Mouse (Mus musculus): Measurements from ENCODE around the gene Srgap1.

Gene Srgap1

DNA sequence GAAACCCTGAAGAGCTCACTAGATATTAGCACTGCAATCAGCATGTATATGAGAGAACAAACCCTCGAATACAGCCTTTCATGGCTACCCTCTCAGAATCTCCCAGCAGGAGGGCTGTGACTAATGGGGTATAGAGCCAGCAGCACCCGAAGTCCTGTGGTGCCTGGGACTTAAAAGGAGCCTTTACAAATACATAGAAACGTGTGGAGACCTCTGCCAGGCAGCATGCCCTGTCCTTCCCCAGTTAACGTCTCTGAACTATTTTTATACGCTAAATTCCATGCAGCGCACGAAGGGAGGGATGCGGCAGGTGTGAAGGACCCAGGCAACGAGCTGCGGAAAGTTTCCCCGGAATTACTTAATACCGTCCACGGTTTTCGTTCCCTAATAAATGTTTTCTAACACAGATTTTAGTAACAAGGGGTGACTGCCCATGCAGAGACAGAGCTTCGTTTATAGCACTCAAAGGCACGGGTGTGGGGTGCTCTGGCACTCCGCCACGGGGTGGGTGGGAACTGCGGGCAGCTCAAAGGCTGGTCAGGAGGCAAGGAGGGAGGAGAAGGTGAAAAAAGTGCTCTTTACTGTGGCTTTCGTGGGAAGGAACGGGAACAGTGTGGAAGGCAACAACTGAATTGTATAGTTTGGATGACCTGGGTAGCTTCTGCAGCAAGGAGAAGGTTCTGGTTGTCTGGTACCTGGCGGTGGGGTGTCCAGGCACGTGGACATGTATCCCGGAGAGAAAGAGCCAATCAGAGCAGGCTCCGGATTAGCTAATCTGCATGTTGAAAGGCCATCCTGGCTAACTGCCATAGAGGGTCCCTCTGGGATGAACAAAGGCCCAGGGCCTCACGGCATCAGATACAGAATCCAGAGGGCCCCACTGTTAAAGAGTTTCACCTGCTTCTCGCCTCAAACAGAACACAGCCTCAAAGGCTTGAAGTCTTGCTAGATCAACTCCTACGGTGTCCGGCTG lies 216.5 kb downstream of the Srgap1 start:
- in situ Hi-C loops (cut with MboI; ENCODE audit: low sequenced_read_pairs): no loop called here

DNA sequence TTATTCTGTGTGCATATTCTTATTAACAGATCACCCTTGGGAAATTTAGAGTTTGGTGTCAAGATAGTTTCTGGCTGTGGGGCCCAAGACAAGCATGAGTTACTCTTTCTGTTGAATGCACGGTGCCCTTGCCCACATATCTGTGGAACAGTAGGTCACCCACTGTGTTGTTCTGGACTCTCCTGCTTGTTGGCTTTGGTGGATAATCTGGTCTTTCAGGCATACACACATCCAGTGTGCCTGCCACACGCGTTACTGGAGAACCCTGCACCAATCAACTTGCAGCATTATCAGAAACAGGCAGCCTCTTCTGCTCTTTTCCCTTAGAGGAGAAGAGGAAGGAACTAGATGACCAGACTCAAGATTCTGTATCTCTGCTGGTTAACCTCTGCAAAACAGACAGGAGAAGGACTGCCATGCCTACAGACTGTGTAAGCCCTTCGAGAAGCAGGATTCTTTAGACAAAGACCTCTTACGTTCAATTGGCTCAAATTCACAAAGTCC lies 217.3 kb downstream of the Srgap1 start:
- in situ Hi-C loops (cut with MboI; ENCODE audit: low sequenced_read_pairs): no loop called here

DNA sequence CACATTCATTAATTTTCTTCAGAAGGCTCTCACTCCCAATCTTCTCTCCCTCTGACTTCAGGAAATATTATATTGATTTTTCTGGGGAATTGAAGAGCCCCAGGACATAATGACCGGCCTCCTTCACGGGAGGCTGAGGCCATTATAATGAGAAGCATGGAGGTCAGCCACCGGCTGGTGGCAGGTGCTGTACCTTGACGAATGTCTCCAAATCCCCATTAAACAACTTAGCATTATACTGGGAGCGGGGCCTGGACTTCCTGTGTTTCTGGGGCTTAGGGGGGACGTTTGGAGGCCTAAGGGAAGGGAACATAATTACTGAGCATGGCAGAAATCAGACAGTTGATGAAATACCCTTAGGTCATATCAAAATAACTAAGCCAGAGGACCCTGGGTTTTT lies 218.1 kb downstream of the Srgap1 start:
- in situ Hi-C loops (cut with MboI; ENCODE audit: low sequenced_read_pairs): no loop called here

DNA sequence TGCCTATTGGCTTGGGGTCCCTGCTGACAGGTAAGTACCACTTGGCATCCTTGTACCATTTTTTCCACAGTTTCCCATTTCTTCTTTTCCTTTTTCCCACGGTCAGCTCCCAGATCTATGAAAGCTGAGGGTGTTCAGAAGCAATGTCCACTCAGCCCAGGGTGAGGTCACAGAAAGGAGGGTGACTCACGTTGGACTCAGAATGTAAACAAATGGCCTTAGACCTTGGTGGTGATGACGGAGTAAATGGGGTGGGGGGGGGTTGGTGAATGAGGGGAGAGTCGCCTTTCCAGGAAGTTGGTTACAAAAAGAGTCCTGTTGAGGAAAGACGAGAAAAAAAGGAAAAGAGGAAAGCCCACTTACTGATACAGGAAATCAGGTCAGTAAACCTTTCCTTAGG lies 224.4 kb downstream of the Srgap1 start:
- in situ Hi-C loops (cut with MboI; ENCODE audit: low sequenced_read_pairs): no loop called here

DNA sequence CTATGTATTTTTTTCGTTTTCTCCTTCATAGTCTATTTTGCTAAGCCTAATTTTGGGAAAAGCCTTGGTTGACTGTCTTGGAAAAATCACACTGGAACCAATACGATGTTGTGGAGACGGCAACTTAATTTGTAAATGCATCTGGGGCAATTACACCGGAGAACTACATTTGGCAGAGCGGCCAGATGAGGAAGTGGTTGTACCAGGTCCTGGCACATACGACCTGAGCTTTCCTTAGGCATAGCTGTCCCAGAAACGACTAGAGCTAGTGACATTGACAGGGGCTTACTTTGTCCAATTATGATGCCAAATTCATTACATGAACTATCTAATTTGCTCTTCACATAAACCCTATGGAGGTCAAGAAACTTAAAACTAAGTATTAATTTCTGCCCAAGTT lies 226.3 kb downstream of the Srgap1 start:
- in situ Hi-C loops (cut with MboI; ENCODE audit: low sequenced_read_pairs): no loop called here

- in situ Hi-C loops (cut with MboI; ENCODE audit: low sequenced_read_pairs): no loop called here
These were observed 229.1 kb downstream of the Srgap1 start for GRCm38 (mm10) chr10:121817983-121818382.

DNA sequence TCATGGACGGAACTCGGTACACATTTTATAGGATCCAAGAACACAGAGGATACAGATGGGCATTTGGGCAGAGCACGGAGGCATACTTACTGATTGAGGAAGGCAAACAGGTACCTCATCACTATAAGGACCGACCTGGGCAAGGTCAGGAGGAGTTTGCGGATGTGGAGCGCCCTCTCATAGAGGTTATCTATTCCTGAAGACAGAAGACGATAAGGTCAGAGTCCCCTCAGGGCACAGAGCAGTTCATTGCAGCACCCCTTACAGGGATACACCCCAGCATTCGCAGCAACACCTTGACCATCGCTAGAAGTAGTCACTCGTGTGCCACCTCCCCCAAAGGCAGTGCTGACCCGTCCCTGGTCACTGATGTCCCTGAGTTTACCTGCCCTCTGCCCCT lies 239.3 kb downstream of the Srgap1 start:
- in situ Hi-C loops (cut with MboI; ENCODE audit: low sequenced_read_pairs): no loop called here

- in situ Hi-C loops (cut with MboI; ENCODE audit: low sequenced_read_pairs): no loop called here
These were observed 240.3 kb downstream of the Srgap1 start for GRCm38 (mm10) chr10:121806806-121807205.

DNA sequence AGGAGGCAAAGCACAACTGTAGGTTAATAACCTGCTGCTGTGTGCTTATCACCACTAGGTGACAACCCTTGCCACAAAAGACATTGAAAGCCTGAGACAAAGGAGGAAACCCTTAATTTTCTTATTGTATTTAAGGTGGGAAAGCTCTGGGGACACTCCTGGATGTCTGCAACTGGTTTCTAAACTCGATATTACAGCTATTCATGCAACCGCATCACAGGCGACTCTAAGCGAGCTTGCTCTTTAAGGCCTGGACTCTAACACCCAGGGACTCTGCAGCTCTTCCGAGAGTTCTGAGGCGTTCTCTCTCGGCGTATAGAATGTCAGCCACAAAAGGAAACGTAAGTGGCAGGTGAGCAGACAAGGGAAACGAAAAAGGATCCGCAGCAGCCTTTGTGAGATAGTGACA lies 241.2 kb downstream of the Srgap1 start:
- in situ Hi-C loops (cut with MboI; ENCODE audit: low sequenced_read_pairs): no loop called here

- in situ Hi-C loops (cut with MboI; ENCODE audit: low sequenced_read_pairs): no loop called here
These were observed 242.6 kb downstream of the Srgap1 start for GRCm38 (mm10) chr10:121804551-121804950.

GRCm38 (mm10) chr10:121800041-121800440 lies 247.1 kb downstream of the Srgap1 start:
- in situ Hi-C loops (cut with MboI; ENCODE audit: low sequenced_read_pairs): no loop called here

DNA sequence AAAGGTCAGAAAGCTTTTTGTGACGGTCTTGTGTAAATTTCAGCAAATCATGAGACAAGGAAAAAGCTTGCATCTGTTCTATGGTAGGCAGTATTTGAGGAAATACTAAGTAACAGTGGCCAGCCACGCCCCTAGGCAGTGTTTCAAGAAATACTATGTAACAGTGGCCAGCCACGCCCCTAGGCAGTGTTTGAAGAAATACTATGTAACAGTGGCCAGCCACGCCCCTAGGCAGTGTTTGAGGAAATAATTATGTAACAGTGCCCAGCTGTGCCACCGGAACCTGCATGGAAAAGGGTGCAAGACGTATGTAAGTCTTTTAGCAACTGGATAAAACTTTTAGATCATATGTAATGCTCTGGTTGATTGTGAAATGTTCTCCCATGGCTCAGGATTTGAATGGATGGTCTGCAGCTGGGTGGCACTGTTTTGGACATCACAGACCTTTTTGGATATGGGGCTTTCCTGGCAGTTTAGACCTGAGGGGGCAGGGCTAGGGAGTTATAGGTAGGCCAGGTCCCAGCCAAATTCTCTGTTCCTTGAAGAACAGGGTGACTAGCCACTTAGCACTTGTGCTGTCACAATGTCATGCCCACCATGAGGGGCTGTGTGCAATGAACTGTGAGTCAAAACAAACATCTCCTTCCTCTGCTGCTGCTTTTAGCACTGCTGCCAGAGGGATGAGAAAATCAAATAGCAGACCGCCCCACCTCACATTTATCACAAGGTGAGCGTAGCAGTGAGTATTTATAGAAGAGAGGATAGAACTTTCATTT lies 250.9 kb downstream of the Srgap1 start:
- in situ Hi-C loops (cut with MboI; ENCODE audit: low sequenced_read_pairs): no loop called here

DNA sequence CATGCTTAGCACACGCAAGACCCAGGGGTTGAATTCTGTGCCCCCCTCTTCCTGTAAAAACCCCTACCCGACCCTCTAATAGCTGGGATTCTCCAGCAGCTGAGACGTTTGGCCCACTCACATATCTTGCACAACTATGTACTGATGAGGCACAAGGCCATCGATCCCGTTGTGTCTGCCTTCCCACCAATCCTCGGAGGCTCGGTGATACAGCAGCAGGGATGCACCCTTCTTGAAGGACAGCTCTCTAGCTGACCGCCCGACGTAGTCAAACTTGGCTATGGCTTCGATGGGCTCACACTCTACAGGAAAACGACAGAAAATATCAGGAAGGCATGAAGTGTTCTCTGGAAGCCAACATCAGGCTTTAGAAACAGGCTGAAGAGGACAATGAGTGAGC lies 252.6 kb downstream of the Srgap1 start:
- in situ Hi-C loops (cut with MboI; ENCODE audit: low sequenced_read_pairs): no loop called here

DNA sequence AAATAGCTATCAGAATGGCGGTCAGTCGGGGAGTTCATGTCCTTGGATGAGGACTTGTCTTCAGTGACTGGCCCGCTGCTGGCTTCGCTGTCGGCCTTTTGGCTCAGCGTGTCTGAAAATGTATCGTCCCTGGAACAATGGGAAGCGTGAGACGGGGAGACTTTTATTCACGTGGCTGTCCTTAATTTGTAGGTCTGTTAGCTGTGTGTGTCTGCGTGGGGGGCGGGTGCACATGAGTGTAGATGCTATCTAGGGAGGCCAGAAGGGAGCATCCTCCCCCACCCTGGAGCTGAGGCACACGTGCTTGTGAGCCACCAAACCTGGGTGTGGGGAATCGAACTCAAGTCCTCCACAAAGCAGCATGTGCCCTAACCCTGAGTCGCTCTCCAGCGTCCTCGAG lies 254.5 kb downstream of the Srgap1 start:
- in situ Hi-C loops (cut with MboI; ENCODE audit: low sequenced_read_pairs): no loop called here

- in situ Hi-C loops (cut with MboI; ENCODE audit: low sequenced_read_pairs): no loop called here
These were observed 257.0 kb downstream of the Srgap1 start for GRCm38 (mm10) chr10:121790078-121790477.

DNA sequence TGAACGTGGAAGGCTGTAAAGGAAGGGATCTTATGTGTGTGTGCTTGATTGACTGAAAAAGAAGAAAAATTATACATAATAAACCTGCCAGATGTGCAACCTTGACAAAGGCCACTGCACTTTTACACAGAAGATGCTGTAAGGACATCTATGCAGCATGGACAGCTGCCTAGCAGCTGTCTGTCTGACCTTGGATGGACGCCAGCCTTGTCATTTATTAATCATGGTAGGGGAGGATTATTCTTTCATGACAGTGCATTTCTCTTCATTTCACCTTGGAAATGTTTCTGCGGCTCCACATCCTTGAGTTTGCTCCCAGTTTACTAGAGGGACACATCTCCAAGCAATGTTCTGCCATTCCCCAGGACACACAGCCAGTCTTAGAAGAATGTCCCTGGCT lies 258.6 kb downstream of the Srgap1 start:
- in situ Hi-C loops (cut with MboI; ENCODE audit: low sequenced_read_pairs): no loop called here

DNA sequence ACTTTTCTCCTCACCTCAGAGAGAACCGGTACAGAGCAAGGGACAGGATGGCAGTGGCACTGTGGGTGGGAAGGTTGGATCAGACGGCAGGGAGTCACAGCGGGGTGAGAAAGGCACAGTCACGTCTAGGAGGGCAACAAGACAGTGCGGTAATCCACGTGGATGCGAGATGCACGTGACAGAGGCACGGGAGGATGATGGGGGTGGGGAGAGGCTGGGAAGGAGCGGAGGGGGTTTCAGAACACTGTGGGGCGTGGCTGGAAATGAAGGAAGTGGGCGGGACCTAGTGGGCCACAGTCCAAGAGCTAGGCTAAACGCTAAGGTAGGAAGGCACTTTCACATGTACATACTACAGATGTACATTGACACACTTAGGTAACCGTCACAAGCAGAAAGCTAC lies 266.0 kb downstream of the Srgap1 start:
- in situ Hi-C loops (cut with MboI; ENCODE audit: low sequenced_read_pairs): no loop called here

DNA sequence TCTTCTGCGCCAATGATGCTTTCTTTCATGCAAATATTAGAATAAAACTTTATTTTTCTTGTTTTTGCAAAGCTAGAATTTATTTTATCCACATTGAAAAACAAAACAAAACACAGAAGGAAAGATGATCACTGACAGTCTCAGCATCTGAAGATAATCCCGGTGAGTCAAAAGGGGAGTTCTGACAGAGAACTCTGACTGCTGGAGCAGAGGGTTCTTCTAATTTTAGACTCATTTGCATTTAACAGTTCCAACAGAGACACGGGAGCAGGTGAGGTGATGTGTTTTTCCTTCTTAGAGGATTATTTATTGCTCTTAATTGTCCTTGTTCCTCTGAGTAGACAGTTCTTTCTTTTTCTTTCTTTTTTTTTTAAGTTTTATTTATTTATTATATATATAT lies 271.1 kb downstream of the Srgap1 start:
- in situ Hi-C loops (cut with MboI; ENCODE audit: low sequenced_read_pairs): no loop called here

- in situ Hi-C loops (cut with MboI; ENCODE audit: low sequenced_read_pairs): no loop called here
These were observed 273.3 kb downstream of the Srgap1 start for GRCm38 (mm10) chr10:121773813-121774212.

- in situ Hi-C loops (cut with MboI; ENCODE audit: low sequenced_read_pairs): no loop called here
These were observed 276.2 kb downstream of the Srgap1 start for GRCm38 (mm10) chr10:121770624-121771577.

- in situ Hi-C loops (cut with MboI; ENCODE audit: low sequenced_read_pairs): no loop called here
These were observed 277.4 kb downstream of the Srgap1 start for GRCm38 (mm10) chr10:121769711-121770110.
